Mouse (Mus musculus) MEL (cell line): ENCODE results near the gene Dusp8. TPM values are rescaled to one million over a fixed set of nuclear protein-coding genes. Genes with fewer than 3 reads are reported as not detected.
"Not testable (repeated sequence)": the region's sequence is repeated elsewhere in the genome, so short reads cannot be mapped to it uniquely, and the experiment has no call there.

Experiments used
- DNase-seq: peaks from one replicate; pipeline ENCODE4 v3.0.0; 2011; ENCODE audit warnings: low read depth, low spot score
- H3K27ac ChIP-seq: 2 replicates; pipeline ENCODE4 v1.5.1; 2012; ENCODE audit warnings: low read depth, mild to moderate bottlenecking, control low read depth, low read length, moderate library complexity; ENCODE audit not compliant: control insufficient read depth
- H3K27me3 ChIP-seq, 2 experiments: fragments of 150-350 bp in 1 of 2; sonication (generic) in 1 of 2; 2 replicates each; pipeline ENCODE4 v1.6.1; 2012; ENCODE audit warnings: low read length in 2 of 2, mild to moderate bottlenecking in 2 of 2, improper control_type of control experiment in 1 of 2, moderate library complexity in 1 of 2; ENCODE audit not compliant: insufficient read depth in 2 of 2, control insufficient read depth in 1 of 2
- H3K36me3 ChIP-seq, 2 experiments: 2 replicates each; pipeline ENCODE4 v1.6.1; 2012 to 2014; ENCODE audit warnings: low read length in 2 of 2, improper control_type of control experiment in 1 of 2, inconsistent platforms in 1 of 2, mild to moderate bottlenecking in 1 of 2; ENCODE audit not compliant: insufficient read depth in 2 of 2, control insufficient read depth in 1 of 2
- H3K4me1 ChIP-seq, 2 experiments: fragments of 150-350 bp in 1 of 2; sonication (generic) in 1 of 2; 2 replicates each; pipeline ENCODE4 v1.6.1; 2012; ENCODE audit warnings: low read length in 2 of 2, improper control_type of control experiment in 1 of 2, mild to moderate bottlenecking in 1 of 2; ENCODE audit not compliant: insufficient read depth in 2 of 2, control insufficient read depth in 1 of 2
- H3K4me3 ChIP-seq, 2 experiments: fragments of 150-350 bp in 1 of 2; sonication (generic) in 1 of 2; 2 replicates each; pipeline ENCODE4 v1.5.1; 2012; ENCODE audit warnings: low read depth in 2 of 2, low read length in 2 of 2, mild to moderate bottlenecking in 2 of 2, moderate library complexity in 2 of 2, control low read depth in 1 of 2, improper control_type of control experiment in 1 of 2; ENCODE audit not compliant: control insufficient read depth in 1 of 2, insufficient read depth in 1 of 2
- H3K79me2 ChIP-seq: 2 replicates; pipeline ENCODE4 v1.6.1; 2012; ENCODE audit warnings: mild to moderate bottlenecking, low read length, moderate library complexity; ENCODE audit not compliant: control insufficient read depth, poor library complexity, insufficient read depth
- H3K9ac ChIP-seq: 2 replicates; pipeline ENCODE4 v1.6.1; 2012; ENCODE audit warnings: low read depth, mild to moderate bottlenecking, control low read depth, low read length, moderate library complexity; ENCODE audit not compliant: control insufficient read depth, poor library complexity, severe bottlenecking
- H3K9me3 ChIP-seq: fragments of 150-350 bp; sonication (generic); replicated peaks from 2 replicates; pipeline ENCODE4 v1.6.1; 2012; ENCODE audit warnings: mild to moderate bottlenecking, low read length, improper control_type of control experiment, moderate library complexity; ENCODE audit not compliant: insufficient read depth
- CHD2 ChIP-seq: IDR thresholded peaks from 2 replicates; pipeline ENCODE4 v1.6.1; 2011; ENCODE audit warnings: low read length, improper control_type of control experiment
- CTCF ChIP-seq, 3 experiments: IDR thresholded peaks in 2 of 3; conservative IDR thresholded peaks in 1 of 3; 2 replicates each; pipeline ENCODE4 v1.5.1; 2011 to 2012; ENCODE audit warnings: low read length in 3 of 3, low read depth in 2 of 3, mild to moderate bottlenecking in 2 of 3, improper control_type of control experiment in 1 of 3, inconsistent platforms in 1 of 3, mixed read lengths in 1 of 3, moderate library complexity in 1 of 3; ENCODE audit not compliant: control insufficient read depth in 1 of 3, insufficient read depth in 1 of 3, poor library complexity in 1 of 3, severe bottlenecking in 1 of 3
- E2F4 ChIP-seq: IDR thresholded peaks from 2 replicates; pipeline ENCODE4 v1.6.1; 2011; ENCODE audit warnings: low read depth, low read length, improper control_type of control experiment, borderline replicate concordance
- ELF1 ChIP-seq: IDR thresholded peaks from 2 replicates; pipeline ENCODE4 v1.6.1; 2014; ENCODE audit warnings: low read depth, mild to moderate bottlenecking, inconsistent platforms, low read length, improper control_type of control experiment, moderate library complexity
- ETS1 ChIP-seq: IDR thresholded peaks from 2 replicates; pipeline ENCODE4 v1.6.1; 2012; ENCODE audit warnings: low read depth, mild to moderate bottlenecking, inconsistent platforms, low read length, improper control_type of control experiment, moderate library complexity
- GABPA ChIP-seq: IDR thresholded peaks from 2 replicates; pipeline ENCODE4 v1.6.1; 2012; ENCODE audit warnings: low read depth, mild to moderate bottlenecking, inconsistent platforms, low read length, improper control_type of control experiment, moderate library complexity
- MAFK ChIP-seq: IDR thresholded peaks from 2 replicates; pipeline ENCODE4 v1.6.1; 2011; ENCODE audit warnings: low read depth, mild to moderate bottlenecking, low read length, improper control_type of control experiment, borderline replicate concordance
- MAX ChIP-seq: IDR thresholded peaks from 2 replicates; pipeline ENCODE4 v1.6.1; 2011; ENCODE audit warnings: low read length, improper control_type of control experiment
- NRF1 ChIP-seq: IDR thresholded peaks from 2 replicates; pipeline ENCODE4 v1.6.1; 2014; ENCODE audit warnings: low read depth, mild to moderate bottlenecking, inconsistent platforms, low read length, improper control_type of control experiment, moderate library complexity; ENCODE audit not compliant: poor library complexity, insufficient read depth, severe bottlenecking
- RAD21 ChIP-seq: IDR thresholded peaks from 2 replicates; pipeline ENCODE4 v1.6.1; 2011; ENCODE audit warnings: mild to moderate bottlenecking, low read depth, low read length, improper control_type of control experiment
- SIN3A ChIP-seq: IDR thresholded peaks from 2 replicates; pipeline ENCODE4 v1.6.1; 2012; ENCODE audit warnings: low read length, improper control_type of control experiment, inconsistent platforms
- SMC3 ChIP-seq: IDR thresholded peaks from 2 replicates; pipeline ENCODE4 v1.6.1; 2011; ENCODE audit warnings: low read depth, low read length, improper control_type of control experiment
- TCF12 ChIP-seq: IDR thresholded peaks from 2 replicates; pipeline ENCODE4 v1.6.1; 2014; ENCODE audit warnings: low read depth, mild to moderate bottlenecking, inconsistent platforms, low read length, improper control_type of control experiment, moderate library complexity
- UBTF ChIP-seq: IDR thresholded peaks from 2 replicates; pipeline ENCODE4 v1.6.1; 2012; ENCODE audit warnings: low read depth, mild to moderate bottlenecking, inconsistent platforms, low read length, improper control_type of control experiment, moderate library complexity, borderline replicate concordance; ENCODE audit not compliant: insufficient read depth
- ZC3H11A ChIP-seq: IDR thresholded peaks from 2 replicates; pipeline ENCODE4 v1.6.1; 2012; ENCODE audit warnings: low read depth, mild to moderate bottlenecking, inconsistent platforms, low read length, improper control_type of control experiment
- ZNF384 ChIP-seq: IDR thresholded peaks from 2 replicates; pipeline ENCODE4 v1.6.1; 2012; ENCODE audit warnings: low read depth, mild to moderate bottlenecking, inconsistent platforms, low read length, improper control_type of control experiment
- polyA plus RNA-seq, 2 experiments: library from polyadenylated mRNA; stranded (reverse) in 1 of 2; unstranded in 1 of 2; fragments of >175 nt in 1 of 2; fragments of >200 nt in 1 of 2; gene quantifications; 2 replicates each; pipeline versions ENCODE4 v1.2.1 to v1.2.4; 2012; ENCODE audit warnings: low replicate concordance in 2 of 2, low read depth in 1 of 2; ENCODE audit not compliant: insufficient read length in 2 of 2, insufficient read depth in 1 of 2, missing spikeins in 1 of 2
- total RNA-seq: library from RNA; depleted of rRNA; stranded (reverse); fragments of 300-350 nt; gene quantifications from 2 replicates; pipeline ENCODE4 v1.2.3, GENCODE M21; 2012

The Dusp8 gene
- total and polyA plus RNA-seq, 3 experiments, result 0.23 to 0.31 TPM; not detected in 1

DNA sequence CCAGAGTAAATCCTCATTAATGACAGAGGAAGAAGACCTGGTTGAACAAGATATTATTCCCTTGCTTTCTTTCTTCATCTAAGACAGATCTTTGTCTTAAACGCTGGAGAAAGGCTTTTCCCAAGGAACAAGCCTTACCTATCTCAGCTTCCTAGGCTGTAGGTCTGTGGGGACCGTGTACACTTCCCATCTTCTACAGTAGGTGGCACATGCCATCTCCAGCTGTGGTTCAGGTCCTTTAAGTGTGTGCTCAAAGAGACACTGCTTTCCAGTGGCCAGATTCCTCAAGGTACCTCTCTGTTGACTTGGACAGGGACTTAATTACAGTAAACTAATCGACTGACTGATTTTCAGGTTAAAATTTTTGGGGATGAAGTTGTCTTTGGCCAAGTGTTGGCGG is 33.2 kb upstream of the Dusp8 start:
- no peaks in the 10 kb centered on the region for H3K79me2 ChIP-seq
- H3K36me3 ChIP-seq, result no peaks in the 10 kb centered on the region
- DNase-seq, result no peak
- no peaks in the 10 kb centered on the region for H3K9me3 ChIP-seq
- H3K4me1 ChIP-seq, result no peaks in the 10 kb centered on the region
- no peak overlapping the region for H3K4me3 ChIP-seq
- peak in 2 of 3 experiments; percentile 3 to 11; a peak in 2 of 6 replicates for TF ChIP-seq CTCF (IDR thresholded peaks at IDR 0.05 in 2 of 3, conservative IDR thresholded peaks at IDR 0.05 in 1 of 3; ENCODE audit: control insufficient read depth in 1 of 3, insufficient read depth in 1 of 3, low read depth in 2 of 3, low read length in 3 of 3, poor library complexity in 1 of 3, severe bottlenecking in 1 of 3)
- TF ChIP-seq ELF1, result no peak
- H3K27ac ChIP-seq, result no peak overlapping the region
- no peak overlapping the region for H3K9ac ChIP-seq
- H3K27me3 ChIP-seq, result peaks cover 0 to 2% of the 10 kb centered on the region in 2 experiments

GRCm38 (mm10) chr7:142120629-142121028 is 25.0 kb upstream of the Dusp8 start, which contains the start of gene Gm45618:
Gene Gm45618 (minus strand): TSS chr7:142120729.
- not testable (repeated sequence) for H3K4me1 ChIP-seq, H3K79me2 ChIP-seq, H3K4me3 ChIP-seq, H3K27me3 ChIP-seq, H3K27ac ChIP-seq, H3K36me3 ChIP-seq, H3K9me3 ChIP-seq, DNase-seq, H3K9ac ChIP-seq

DNA sequence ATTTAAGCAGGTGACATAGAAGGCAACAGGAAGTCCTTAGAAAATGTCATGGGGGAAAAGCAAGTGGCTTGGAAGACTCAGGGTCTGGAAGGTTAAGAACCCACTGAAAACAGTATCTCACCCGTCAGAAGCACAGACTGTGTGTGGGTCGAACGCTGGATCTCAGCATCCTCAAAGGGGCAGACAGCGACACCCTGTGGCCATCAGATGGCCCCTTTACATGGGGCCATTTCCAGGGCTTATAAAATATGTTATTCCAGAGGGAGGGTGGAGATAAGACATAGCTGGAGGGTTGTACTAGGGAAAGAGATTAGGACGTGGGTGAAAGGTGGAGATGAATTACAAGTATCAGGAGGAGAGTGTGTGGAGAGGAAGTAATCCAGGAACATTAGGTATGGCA is 24.0 kb upstream of the Dusp8 start:
- Histone ChIP-seq H3K36me3 (no peaks in the 10 kb centered on the region), H3K4me3 (no peak overlapping the region), H3K9ac (no peak overlapping the region), H3K9me3 (no peaks in the 10 kb centered on the region), H3K27ac (no peak overlapping the region), H3K79me2 (no peaks in the 10 kb centered on the region), H3K4me1 (no peaks in the 10 kb centered on the region), H3K27me3 (peaks cover 4% of the 10 kb centered on the region in 2 experiments)
- peak; percentile 39 for DNase-seq
- no peak for TF ChIP-seq NRF1
- TF ChIP-seq MAX, result no peak
- no peak for TF ChIP-seq CHD2
- TF ChIP-seq SIN3A, result no peak
- no peak for TF ChIP-seq MAFK
- peak; percentile 66 to 82 (median 73) for TF ChIP-seq CTCF (IDR thresholded peaks at IDR 0.05 in 2 of 3, conservative IDR thresholded peaks at IDR 0.05 in 1 of 3; ENCODE audit: control insufficient read depth in 1 of 3, insufficient read depth in 1 of 3, low read depth in 2 of 3, low read length in 3 of 3, poor library complexity in 1 of 3, severe bottlenecking in 1 of 3)
- no peak for TF ChIP-seq ELF1
- no peak for TF ChIP-seq E2F4
- no peak for TF ChIP-seq UBTF
- no peak for TF ChIP-seq TCF12
- TF ChIP-seq GABPA, result no peak
- peak; percentile 38 for TF ChIP-seq ZC3H11A
- TF ChIP-seq RAD21, result peak; percentile 69
- no peak for TF ChIP-seq ETS1
- TF ChIP-seq SMC3, result peak; percentile 67
- no peak for TF ChIP-seq ZNF384
